Mouse (Mus musculus): Measurements from ENCODE around the gene Zfp710. TPM values are rescaled to one million over a fixed set of nuclear protein-coding genes. Genes with fewer than 3 reads are reported as not detected.

Gene Zfp710
- polyA plus RNA-seq, 1 experiment from 2014 or later, result 11.8 TPM

- Histone ChIP-seq H3K9ac (ENCODE audit: low read depth, low read length) (peak overlapping the region; percentile 97), H3K4me1 (ENCODE audit: control insufficient read depth, insufficient read depth, low read length) (peaks cover 29% of the 10 kb centered on the region; the same call in 1 of the 2 replicates), H3K36me3 (ENCODE audit: control insufficient read depth, insufficient read depth, low read length) (no peaks in the 10 kb centered on the region), H3K27me3 (ENCODE audit: control insufficient read depth, insufficient read depth, low read length) (no peaks in the 10 kb centered on the region), H3K27ac (ENCODE audit: low read depth, low read length) (peak overlapping the region; percentile 96), H3K9me3 (replicated peaks; ENCODE audit: control insufficient read depth, low read length) (no peaks in the 10 kb centered on the region), H3K4me2 (peak overlapping the region; percentile 95), H3K4me3 (ENCODE audit: low read depth, low read length) (peak overlapping the region; percentile 89)
- under 1% methylated on average over 28 of the region's 28 CpGs for WGBS (ENCODE audit: insufficient replicate concordance)
- peak; percentile 2; the same call in 1 of the 2 replicates for ATAC-seq (replicated peaks; ENCODE audit: insufficient number of reproducible peaks, low FRiP score, low TSS enrichment)
These were observed 940 bp downstream of the Zfp710 start for GRCm38 (mm10) chr7:80025391-80026117.

- peak overlapping the region; percentile 96 for H3K27ac ChIP-seq (ENCODE audit: low read depth, low read length)
- peaks cover 29% of the 10 kb centered on the region; the same call in 1 of the 2 replicates for H3K4me1 ChIP-seq (ENCODE audit: control insufficient read depth, insufficient read depth, low read length)
- WGBS (ENCODE audit: insufficient replicate concordance), result under 1% methylated on average over 33 of the region's 59 CpGs
- peak; percentile 12; the same call in 1 of the 2 replicates for ATAC-seq (replicated peaks; ENCODE audit: insufficient number of reproducible peaks, low FRiP score, low TSS enrichment)
- H3K36me3 ChIP-seq (ENCODE audit: control insufficient read depth, insufficient read depth, low read length), result no peaks in the 10 kb centered on the region
- H3K4me2 ChIP-seq, result peak overlapping the region; percentile 95
- H3K9ac ChIP-seq (ENCODE audit: low read depth, low read length), result peak overlapping the region; percentile 97
- no peaks in the 10 kb centered on the region for H3K9me3 ChIP-seq (replicated peaks; ENCODE audit: control insufficient read depth, low read length)
- no peaks in the 10 kb centered on the region for H3K27me3 ChIP-seq (ENCODE audit: control insufficient read depth, insufficient read depth, low read length)
- H3K4me3 ChIP-seq (ENCODE audit: low read depth, low read length), result peak overlapping the region; percentile 89
These were observed 1.7 kb downstream of the Zfp710 start for GRCm38 (mm10) chr7:80026118-80026989.

- WGBS (ENCODE audit: insufficient replicate concordance), result under 1% methylated on average over 69 of the region's 71 CpGs
- ATAC-seq (replicated peaks; ENCODE audit: insufficient number of reproducible peaks, low FRiP score, low TSS enrichment), result no peak
These were observed 2.5 kb downstream of the Zfp710 start for GRCm38 (mm10) chr7:80026990-80027635.

GRCm38 (mm10) chr7:80027636-80028417 lies 3.2 kb downstream of the Zfp710 start:
- 7% methylated on average over 23 of the region's 23 CpGs for WGBS (ENCODE audit: insufficient replicate concordance)
- Histone ChIP-seq H3K27ac (ENCODE audit: low read depth, low read length) (peak overlapping the region; percentile 96), H3K36me3 (ENCODE audit: control insufficient read depth, insufficient read depth, low read length) (no peaks in the 10 kb centered on the region), H3K4me1 (ENCODE audit: control insufficient read depth, insufficient read depth, low read length) (peaks cover 37% of the 10 kb centered on the region), H3K4me2 (peak overlapping the region; percentile 95), H3K9me3 (replicated peaks; ENCODE audit: control insufficient read depth, low read length) (no peaks in the 10 kb centered on the region), H3K4me3 (ENCODE audit: low read depth, low read length) (peak overlapping the region; percentile 89), H3K9ac (ENCODE audit: low read depth, low read length) (peak overlapping the region; percentile 97), H3K27me3 (ENCODE audit: control insufficient read depth, insufficient read depth, low read length) (no peaks in the 10 kb centered on the region)
- no peak for ATAC-seq (replicated peaks; ENCODE audit: insufficient number of reproducible peaks, low FRiP score, low TSS enrichment)

More at GRCm38 (mm10) chr7:80026990-80027635, 2.5 kb downstream of the Zfp710 start:
- Histone ChIP-seq H3K9me3 (replicated peaks; ENCODE audit: control insufficient read depth, low read length) (no peaks in the 10 kb centered on the region), H3K4me3 (ENCODE audit: low read depth, low read length) (peak overlapping the region; percentile 89), H3K4me2 (peak overlapping the region; percentile 95), H3K27ac (ENCODE audit: low read depth, low read length) (peak overlapping the region; percentile 96), H3K9ac (ENCODE audit: low read depth, low read length) (peak overlapping the region; percentile 97), H3K4me1 (ENCODE audit: control insufficient read depth, insufficient read depth, low read length) (peaks cover 30% of the 10 kb centered on the region), H3K27me3 (ENCODE audit: control insufficient read depth, insufficient read depth, low read length) (no peaks in the 10 kb centered on the region), H3K36me3 (ENCODE audit: control insufficient read depth, insufficient read depth, low read length) (no peaks in the 10 kb centered on the region)

GRCm38 (mm10) chr7:80028418-80028720 lies 3.8 kb downstream of the Zfp710 start:
- H3K27ac ChIP-seq (ENCODE audit: low read depth, low read length), result no peak overlapping the region; the same call in 1 of the 2 replicates
- peaks cover 39% of the 10 kb centered on the region for H3K4me1 ChIP-seq (ENCODE audit: control insufficient read depth, insufficient read depth, low read length)
- WGBS (ENCODE audit: insufficient replicate concordance), result 32% methylated on average over 3 of the region's 3 CpGs
- H3K9me3 ChIP-seq (replicated peaks; ENCODE audit: control insufficient read depth, low read length), result no peaks in the 10 kb centered on the region
- H3K4me3 ChIP-seq (ENCODE audit: low read depth, low read length), result peak overlapping the region; percentile 89
- H3K36me3 ChIP-seq (ENCODE audit: control insufficient read depth, insufficient read depth, low read length), result no peaks in the 10 kb centered on the region
- H3K4me2 ChIP-seq, result peak overlapping the region; percentile 95
- H3K9ac ChIP-seq (ENCODE audit: low read depth, low read length), result peak overlapping the region; percentile 97; the same call in 1 of the 2 replicates
- ATAC-seq (replicated peaks; ENCODE audit: insufficient number of reproducible peaks, low FRiP score, low TSS enrichment), result no peak
- no peaks in the 10 kb centered on the region for H3K27me3 ChIP-seq (ENCODE audit: control insufficient read depth, insufficient read depth, low read length)

- no peak overlapping the region for H3K4me2 ChIP-seq
- H3K4me3 ChIP-seq (ENCODE audit: low read depth, low read length), result no peak overlapping the region
- no peaks in the 10 kb centered on the region for H3K27me3 ChIP-seq (ENCODE audit: control insufficient read depth, insufficient read depth, low read length)
- ATAC-seq (replicated peaks; ENCODE audit: insufficient number of reproducible peaks, low FRiP score, low TSS enrichment), result no peak
- H3K36me3 ChIP-seq (ENCODE audit: control insufficient read depth, insufficient read depth, low read length), result no peaks in the 10 kb centered on the region
- H3K27ac ChIP-seq (ENCODE audit: low read depth, low read length), result no peak overlapping the region
- peaks cover 47% of the 10 kb centered on the region for H3K4me1 ChIP-seq (ENCODE audit: control insufficient read depth, insufficient read depth, low read length)
- H3K9me3 ChIP-seq (replicated peaks; ENCODE audit: control insufficient read depth, low read length), result no peaks in the 10 kb centered on the region
- no peak overlapping the region for H3K9ac ChIP-seq (ENCODE audit: low read depth, low read length)
These were observed 5.4 kb downstream of the Zfp710 start for GRCm38 (mm10) chr7:80030009-80030408.

- H3K27me3 ChIP-seq (ENCODE audit: control insufficient read depth, insufficient read depth, low read length), result no peaks in the 10 kb centered on the region
- no peak for ATAC-seq (replicated peaks; ENCODE audit: insufficient number of reproducible peaks, low FRiP score, low TSS enrichment)
- no peaks in the 10 kb centered on the region for H3K9me3 ChIP-seq (replicated peaks; ENCODE audit: control insufficient read depth, low read length)
- H3K4me1 ChIP-seq (ENCODE audit: control insufficient read depth, insufficient read depth, low read length), result peaks cover 48% of the 10 kb centered on the region
- 89% methylated on average over 8 of the region's 8 CpGs for WGBS (ENCODE audit: insufficient replicate concordance)
- no peak overlapping the region for H3K4me2 ChIP-seq
- no peak overlapping the region for H3K4me3 ChIP-seq (ENCODE audit: low read depth, low read length)
- H3K9ac ChIP-seq (ENCODE audit: low read depth, low read length), result no peak overlapping the region
- no peaks in the 10 kb centered on the region for H3K36me3 ChIP-seq (ENCODE audit: control insufficient read depth, insufficient read depth, low read length)
- H3K27ac ChIP-seq (ENCODE audit: low read depth, low read length), result no peak overlapping the region
These were observed 5.9 kb downstream of the Zfp710 start for GRCm38 (mm10) chr7:80030486-80030885.

GRCm38 (mm10) chr7:80030987-80031386 lies 6.4 kb downstream of the Zfp710 start:
- no peak overlapping the region for H3K9ac ChIP-seq (ENCODE audit: low read depth, low read length)
- H3K27ac ChIP-seq (ENCODE audit: low read depth, low read length), result no peak overlapping the region
- no peaks in the 10 kb centered on the region for H3K27me3 ChIP-seq (ENCODE audit: control insufficient read depth, insufficient read depth, low read length)
- no peak for ATAC-seq (replicated peaks; ENCODE audit: insufficient number of reproducible peaks, low FRiP score, low TSS enrichment)
- no peaks in the 10 kb centered on the region for H3K9me3 ChIP-seq (replicated peaks; ENCODE audit: control insufficient read depth, low read length)
- 91% methylated on average over 8 of the region's 8 CpGs for WGBS (ENCODE audit: insufficient replicate concordance)
- no peak overlapping the region for H3K4me3 ChIP-seq (ENCODE audit: low read depth, low read length)
- no peak overlapping the region for H3K4me2 ChIP-seq
- H3K36me3 ChIP-seq (ENCODE audit: control insufficient read depth, insufficient read depth, low read length), result no peaks in the 10 kb centered on the region
- H3K4me1 ChIP-seq (ENCODE audit: control insufficient read depth, insufficient read depth, low read length), result peaks cover 52% of the 10 kb centered on the region
